Mouse (Mus musculus): ENCODE measurements around the gene Camkv. TPM values are rescaled to one million over a fixed set of nuclear protein-coding genes. Genes with fewer than 3 reads are reported as not detected.
A peak's percentile ranks its signal among the peaks of the same experiment; 100 is the strongest.

Gene Camkv
- polyA plus RNA-seq, 1 experiment from 2014 or later: 121 TPM

DNA sequence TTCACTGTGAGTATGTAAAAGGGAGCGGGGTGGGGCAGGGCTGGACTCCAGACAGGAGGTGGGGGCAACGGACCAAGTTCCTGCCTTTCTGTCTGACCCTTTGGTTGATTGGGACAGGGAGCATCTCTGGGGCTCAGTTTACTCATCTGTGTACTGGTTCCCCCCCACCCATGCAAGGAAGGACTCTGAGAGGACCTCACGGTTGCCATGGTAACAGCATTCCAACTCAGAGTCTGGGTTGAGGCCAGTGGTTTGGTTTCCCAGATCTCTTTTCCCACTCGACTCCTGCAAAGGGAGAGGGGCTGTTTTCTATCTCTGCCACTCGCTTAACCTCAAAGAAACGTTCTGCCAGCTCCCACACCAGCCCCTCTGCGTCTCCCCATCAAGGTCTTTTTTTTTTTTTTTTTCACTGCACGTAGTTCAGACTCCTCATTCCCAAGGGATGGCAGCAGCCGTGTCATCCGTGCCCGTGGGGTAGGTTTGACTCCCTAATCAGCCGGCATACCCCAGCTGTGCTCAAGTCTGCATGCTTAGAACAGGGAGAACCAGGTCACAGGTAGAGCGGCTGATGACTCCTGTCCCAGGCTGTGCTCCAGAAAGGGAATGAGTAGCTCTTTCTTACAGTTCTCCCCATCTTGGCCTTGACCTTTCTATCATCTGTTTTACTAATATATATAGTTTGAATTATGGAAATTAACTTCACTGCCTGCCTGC is 17.4 kb upstream of the Camkv start:
- ATAC-seq: peak; percentile 59
- Histone ChIP-seq H3K36me3 (ENCODE audit: control insufficient read depth, insufficient read depth, low read length) (no peaks in the 10 kb centered on the region), H3K4me1 (ENCODE audit: control insufficient read depth, insufficient read depth, low read length) (peaks cover 16% of the 10 kb centered on the region), H3K4me3 (ENCODE audit: low read depth, low read length) (no peak overlapping the region), H3K27ac (ENCODE audit: low read length) (peak overlapping the region; percentile 66), H3K4me2 (ENCODE audit: low read length) (peak overlapping the region; percentile 19; the same call in 1 of the 2 replicates), H3K9ac (ENCODE audit: low read depth, low read length) (0 out of 2 replicates have a peak overlapping the region, but pooled peaks have one; percentile 12), H3K27me3 (ENCODE audit: control insufficient read depth, insufficient read depth, low read depth, low read length) (no peaks in the 10 kb centered on the region), H3K9me3 (replicated peaks; ENCODE audit: control insufficient read depth, low read length, poor library complexity, severe bottlenecking) (no peaks in the 10 kb centered on the region)
- WGBS: 26% methylated on average over 13 of the region's 13 CpGs

DNA sequence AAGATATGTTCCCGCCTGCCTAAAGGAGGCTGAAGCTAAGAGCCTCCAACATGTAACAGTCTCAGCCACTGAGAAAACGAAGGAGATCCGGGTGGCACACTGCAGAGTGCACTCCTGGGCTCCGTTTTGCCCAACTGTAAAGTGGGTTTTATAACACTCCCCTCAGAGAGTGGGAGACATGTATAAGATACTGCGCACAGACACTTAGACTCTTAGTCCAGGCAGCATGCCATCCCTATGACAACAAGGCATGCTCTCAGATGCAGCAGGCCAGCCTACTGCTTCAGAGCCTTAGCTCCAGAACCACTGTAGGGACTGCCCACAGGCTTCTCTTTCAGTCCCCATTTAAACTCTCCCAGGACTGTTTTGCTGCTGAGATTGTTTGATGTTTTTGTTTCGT is 16.6 kb upstream of the Camkv start:
- Histone ChIP-seq H3K9me3 (replicated peaks; ENCODE audit: control insufficient read depth, low read length, poor library complexity, severe bottlenecking) (no peaks in the 10 kb centered on the region), H3K4me1 (ENCODE audit: control insufficient read depth, insufficient read depth, low read length) (peaks cover 19% of the 10 kb centered on the region), H3K36me3 (ENCODE audit: control insufficient read depth, insufficient read depth, low read length) (no peaks in the 10 kb centered on the region), H3K27me3 (ENCODE audit: control insufficient read depth, insufficient read depth, low read depth, low read length) (no peaks in the 10 kb centered on the region), H3K4me2 (ENCODE audit: low read length) (no peak overlapping the region), H3K9ac (ENCODE audit: low read depth, low read length) (no peak overlapping the region), H3K27ac (ENCODE audit: low read length) (peak overlapping the region; percentile 66), H3K4me3 (ENCODE audit: low read depth, low read length) (no peak overlapping the region)
- 88% methylated on average over 6 of the region's 6 CpGs for WGBS
- no peak for ATAC-seq

DNA sequence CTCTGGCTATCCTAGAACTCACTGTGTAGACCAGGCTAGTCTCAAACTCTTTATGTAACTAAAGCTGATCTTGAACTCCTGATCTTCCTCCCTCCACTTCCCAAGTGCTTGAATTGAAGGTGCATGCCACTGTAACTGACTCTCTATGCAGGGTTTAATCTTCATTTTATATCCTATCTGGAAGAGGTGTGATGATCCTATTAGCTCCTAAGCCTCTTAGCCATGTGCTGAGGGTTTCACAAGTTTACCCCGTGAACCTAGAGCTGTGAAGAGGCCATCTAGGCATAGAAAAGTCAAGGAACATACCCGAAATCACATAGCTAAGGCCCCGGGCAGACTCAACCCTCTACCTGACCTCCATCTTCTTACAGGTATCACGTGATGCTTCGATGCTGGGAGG is 16.0 kb upstream of the Camkv start:
- no peak for ATAC-seq
- no peak overlapping the region for H3K4me2 ChIP-seq (ENCODE audit: low read length)
- no peaks in the 10 kb centered on the region for H3K9me3 ChIP-seq (replicated peaks; ENCODE audit: control insufficient read depth, low read length, poor library complexity, severe bottlenecking)
- no peak overlapping the region for H3K4me3 ChIP-seq (ENCODE audit: low read depth, low read length)
- H3K9ac ChIP-seq (ENCODE audit: low read depth, low read length): no peak overlapping the region
- H3K27ac ChIP-seq (ENCODE audit: low read length): no peak overlapping the region
- peaks cover 24% of the 10 kb centered on the region for H3K4me1 ChIP-seq (ENCODE audit: control insufficient read depth, insufficient read depth, low read length)
- no peaks in the 10 kb centered on the region for H3K36me3 ChIP-seq (ENCODE audit: control insufficient read depth, insufficient read depth, low read length)
- WGBS: 83% methylated on average over 5 of the region's 5 CpGs
- no peaks in the 10 kb centered on the region for H3K27me3 ChIP-seq (ENCODE audit: control insufficient read depth, insufficient read depth, low read depth, low read length)

DNA sequence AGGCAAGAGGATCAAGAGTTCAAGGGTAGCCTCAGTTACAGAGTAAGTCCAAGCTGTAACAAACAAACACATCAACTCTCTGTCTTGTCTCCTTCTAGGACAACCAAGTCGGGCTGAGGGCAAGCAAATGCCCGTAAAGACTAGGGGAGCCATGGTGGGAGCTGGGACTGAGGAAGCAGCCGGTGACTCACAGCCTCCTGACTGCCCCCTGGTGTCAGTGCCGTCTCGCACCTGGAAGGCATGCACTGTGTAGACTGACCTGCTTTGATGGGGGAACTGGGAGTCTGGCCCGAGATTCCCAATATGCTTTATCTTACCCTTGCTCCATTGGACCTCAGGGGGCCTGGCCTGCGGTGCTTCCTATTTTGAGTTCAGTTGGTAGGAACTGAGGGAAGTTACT is 12.5 kb upstream of the Camkv start:
- H3K27me3 ChIP-seq (ENCODE audit: control insufficient read depth, insufficient read depth, low read depth, low read length): no peaks in the 10 kb centered on the region
- H3K4me3 ChIP-seq (ENCODE audit: low read depth, low read length): no peak overlapping the region
- ATAC-seq: no peak
- no peak overlapping the region for H3K9ac ChIP-seq (ENCODE audit: low read depth, low read length)
- WGBS: 35% methylated on average over 7 of the region's 7 CpGs
- H3K36me3 ChIP-seq (ENCODE audit: control insufficient read depth, insufficient read depth, low read length): no peaks in the 10 kb centered on the region
- H3K9me3 ChIP-seq (replicated peaks; ENCODE audit: control insufficient read depth, low read length, poor library complexity, severe bottlenecking): no peaks in the 10 kb centered on the region
- H3K4me1 ChIP-seq (ENCODE audit: control insufficient read depth, insufficient read depth, low read length): peaks cover 28% of the 10 kb centered on the region
- no peak overlapping the region for H3K4me2 ChIP-seq (ENCODE audit: low read length)
- H3K27ac ChIP-seq (ENCODE audit: low read length): no peak overlapping the region

DNA sequence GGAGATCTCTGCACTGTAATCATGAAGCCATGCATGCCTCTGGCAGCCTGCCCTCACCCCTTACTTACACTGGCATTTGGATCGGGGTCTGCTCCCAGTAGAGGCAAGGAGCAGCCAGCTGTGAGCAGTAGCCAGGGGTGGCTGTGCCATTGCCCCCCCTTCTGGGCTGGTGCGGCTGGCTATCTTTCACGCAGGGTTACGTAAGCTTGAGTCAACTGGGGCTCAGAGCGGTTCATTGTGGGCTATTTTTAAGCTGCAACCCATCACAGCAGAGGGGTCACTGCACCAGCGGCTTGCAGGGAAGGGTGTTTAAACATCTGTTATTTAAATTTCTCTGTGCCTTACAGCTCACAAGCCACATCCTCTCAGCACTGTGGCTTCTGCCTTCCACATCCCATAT is 11.5 kb upstream of the Camkv start:
- 31% methylated on average over 6 of the region's 6 CpGs for WGBS
- Histone ChIP-seq H3K9me3 (replicated peaks; ENCODE audit: control insufficient read depth, low read length, poor library complexity, severe bottlenecking) (no peaks in the 10 kb centered on the region), H3K9ac (ENCODE audit: low read depth, low read length) (0 out of 2 replicates have a peak overlapping the region, but pooled peaks have one; percentile 16), H3K27me3 (ENCODE audit: control insufficient read depth, insufficient read depth, low read depth, low read length) (no peaks in the 10 kb centered on the region), H3K36me3 (ENCODE audit: control insufficient read depth, insufficient read depth, low read length) (no peaks in the 10 kb centered on the region), H3K4me3 (ENCODE audit: low read depth, low read length) (no peak overlapping the region), H3K4me1 (ENCODE audit: control insufficient read depth, insufficient read depth, low read length) (peaks cover 19% of the 10 kb centered on the region), H3K27ac (ENCODE audit: low read length) (peak overlapping the region; percentile 61; the same call in 1 of the 2 replicates), H3K4me2 (ENCODE audit: low read length) (no peak overlapping the region)
- 0 out of 2 replicates have a peak, but pooled peaks have one; percentile 6 for ATAC-seq

DNA sequence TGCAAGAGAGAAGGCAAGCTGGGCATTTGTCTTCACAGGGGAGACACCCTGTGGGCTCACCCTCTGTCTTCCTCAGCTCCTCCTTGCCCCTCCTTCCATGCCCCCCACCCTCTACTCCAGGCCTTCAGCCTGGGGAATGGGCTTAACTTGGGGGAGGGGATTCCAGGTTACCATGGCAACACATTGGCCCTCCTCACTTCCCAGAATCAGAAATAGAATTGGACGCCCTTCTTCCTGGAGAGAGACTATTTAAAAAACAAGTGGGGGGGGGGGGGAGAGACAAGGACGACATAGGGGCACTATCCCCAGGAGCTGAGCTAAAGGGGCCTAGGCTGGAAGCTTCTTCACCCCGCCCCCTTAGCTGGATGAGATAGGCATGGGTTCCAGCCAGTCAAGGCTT is 10.2 kb upstream of the Camkv start:
- ATAC-seq: 0 out of 2 replicates have a peak, but pooled peaks have one; percentile 37
- WGBS: 11% methylated on average over 3 of the region's 3 CpGs

DNA sequence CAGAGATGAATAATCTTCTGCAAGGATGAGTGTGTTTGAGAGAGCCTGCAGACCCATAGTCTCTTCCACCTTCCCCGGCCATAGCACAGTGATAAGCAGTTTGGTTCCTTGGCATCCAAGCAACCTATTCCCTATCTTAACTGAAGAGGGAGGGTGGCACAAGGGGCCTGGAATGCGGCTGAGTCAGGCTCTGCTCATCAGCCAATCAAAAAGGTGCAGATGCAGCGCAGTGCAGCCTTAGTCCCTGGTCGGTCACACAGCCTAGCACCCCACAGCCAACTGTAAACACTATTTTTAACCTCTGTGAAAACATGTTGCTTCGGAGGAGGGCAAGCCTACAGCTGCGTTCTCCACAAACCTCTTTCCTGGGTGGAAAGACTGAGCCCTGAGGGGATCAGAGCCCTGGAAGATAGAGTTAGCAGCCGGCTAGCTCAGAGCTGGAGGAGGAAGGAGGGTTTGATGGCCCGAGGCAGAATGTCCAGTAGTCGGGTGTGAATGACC is 8.5 kb upstream of the Camkv start:
- 69% methylated on average over 9 of the region's 9 CpGs for WGBS
- Histone ChIP-seq H3K4me3 (ENCODE audit: low read depth, low read length) (no peak overlapping the region), H3K4me2 (ENCODE audit: low read length) (no peak overlapping the region), H3K27me3 (ENCODE audit: control insufficient read depth, insufficient read depth, low read depth, low read length) (no peaks in the 10 kb centered on the region), H3K4me1 (ENCODE audit: control insufficient read depth, insufficient read depth, low read length) (peaks cover 18% of the 10 kb centered on the region), H3K36me3 (ENCODE audit: control insufficient read depth, insufficient read depth, low read length) (no peaks in the 10 kb centered on the region), H3K9me3 (replicated peaks; ENCODE audit: control insufficient read depth, low read length, poor library complexity, severe bottlenecking) (no peaks in the 10 kb centered on the region), H3K9ac (ENCODE audit: low read depth, low read length) (no peak overlapping the region), H3K27ac (ENCODE audit: low read length) (no peak overlapping the region)
- no peak for ATAC-seq

More for the DNA sequence above, 10.2 kb upstream of the Camkv start:
- Histone ChIP-seq H3K27me3 (ENCODE audit: control insufficient read depth, insufficient read depth, low read depth, low read length) (no peaks in the 10 kb centered on the region), H3K27ac (ENCODE audit: low read length) (0 out of 2 replicates have a peak overlapping the region, but pooled peaks have one; percentile 26), H3K36me3 (ENCODE audit: control insufficient read depth, insufficient read depth, low read length) (no peaks in the 10 kb centered on the region), H3K4me3 (ENCODE audit: low read depth, low read length) (no peak overlapping the region), H3K4me1 (ENCODE audit: control insufficient read depth, insufficient read depth, low read length) (peaks cover 18% of the 10 kb centered on the region), H3K9me3 (replicated peaks; ENCODE audit: control insufficient read depth, low read length, poor library complexity, severe bottlenecking) (no peaks in the 10 kb centered on the region), H3K9ac (ENCODE audit: low read depth, low read length) (no peak overlapping the region), H3K4me2 (ENCODE audit: low read length) (no peak overlapping the region)

DNA sequence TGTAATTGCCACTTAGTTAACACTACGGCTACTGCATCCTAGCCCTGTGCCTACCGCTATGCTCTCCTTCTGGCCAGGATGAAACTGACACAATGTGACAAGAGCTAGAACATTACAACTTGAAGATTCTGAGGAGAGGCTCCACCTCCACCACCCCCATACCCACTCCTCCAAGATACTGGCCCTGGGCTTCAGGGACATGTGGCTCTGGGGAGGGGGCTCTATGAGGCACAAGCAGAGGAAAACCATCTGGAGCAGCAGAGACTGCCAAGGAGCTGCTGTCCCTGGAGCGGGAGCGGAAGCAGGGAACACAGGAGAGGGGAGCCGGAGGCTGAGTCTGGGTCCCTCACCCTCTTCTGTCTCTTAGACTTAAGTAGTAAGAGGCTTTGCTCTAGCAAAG is 7.7 kb upstream of the Camkv start:
- Histone ChIP-seq H3K4me3 (ENCODE audit: low read depth, low read length) (no peak overlapping the region), H3K9me3 (replicated peaks; ENCODE audit: control insufficient read depth, low read length, poor library complexity, severe bottlenecking) (no peaks in the 10 kb centered on the region), H3K9ac (ENCODE audit: low read depth, low read length) (no peak overlapping the region), H3K4me2 (ENCODE audit: low read length) (no peak overlapping the region), H3K36me3 (ENCODE audit: control insufficient read depth, insufficient read depth, low read length) (no peaks in the 10 kb centered on the region), H3K4me1 (ENCODE audit: control insufficient read depth, insufficient read depth, low read length) (peaks cover 18% of the 10 kb centered on the region), H3K27ac (ENCODE audit: low read length) (no peak overlapping the region), H3K27me3 (ENCODE audit: control insufficient read depth, insufficient read depth, low read depth, low read length) (no peaks in the 10 kb centered on the region)
- no peak for ATAC-seq
- WGBS: 92% methylated on average over 5 of the region's 5 CpGs

DNA sequence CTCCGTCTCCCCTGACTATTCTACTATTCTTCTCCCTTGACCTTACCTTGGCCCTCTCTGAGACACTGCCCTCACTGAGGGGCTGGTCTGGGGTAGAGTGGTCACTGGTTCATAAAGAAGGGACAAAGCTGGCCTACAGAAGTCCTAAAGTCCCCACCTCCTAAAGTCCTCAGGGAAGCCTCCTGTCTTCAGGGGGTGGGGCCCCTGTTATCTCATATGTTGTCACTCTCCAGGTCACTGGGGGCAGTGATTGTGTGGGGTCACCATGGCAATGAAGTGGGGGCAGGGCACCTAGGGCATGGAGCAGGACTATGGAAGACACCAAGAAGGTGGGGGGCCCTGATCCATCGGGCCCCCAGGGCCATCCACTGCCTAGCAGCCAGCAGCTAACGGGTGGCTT is 7.3 kb upstream of the Camkv start, which contains the start of gene Actl11:
Gene Actl11, plus strand, starts transcription at position 301 of the 400 bp plus-strand sequence.
- Histone ChIP-seq H3K27me3 (ENCODE audit: control insufficient read depth, insufficient read depth, low read depth, low read length) (no peaks in the 10 kb centered on the region), H3K4me1 (ENCODE audit: control insufficient read depth, insufficient read depth, low read length) (peaks cover 18% of the 10 kb centered on the region), H3K27ac (ENCODE audit: low read length) (no peak within 1 kb of the TSS), H3K4me2 (ENCODE audit: low read length) (no peak within 1 kb of the TSS), H3K9ac (ENCODE audit: low read depth, low read length) (no peak within 1 kb of the TSS), H3K36me3 (ENCODE audit: control insufficient read depth, insufficient read depth, low read length) (no peaks in the 10 kb centered on the region), H3K9me3 (replicated peaks; ENCODE audit: control insufficient read depth, low read length, poor library complexity, severe bottlenecking) (no peaks in the 10 kb centered on the region), H3K4me3 (ENCODE audit: low read depth, low read length) (no peak within 1 kb of the TSS)
- no peak for ATAC-seq
- WGBS: 72% methylated on average over 3 of the region's 3 CpGs
